Comparison of ENCODE assay signal across 9 mouse cellular contexts in the genomic region with DNA sequence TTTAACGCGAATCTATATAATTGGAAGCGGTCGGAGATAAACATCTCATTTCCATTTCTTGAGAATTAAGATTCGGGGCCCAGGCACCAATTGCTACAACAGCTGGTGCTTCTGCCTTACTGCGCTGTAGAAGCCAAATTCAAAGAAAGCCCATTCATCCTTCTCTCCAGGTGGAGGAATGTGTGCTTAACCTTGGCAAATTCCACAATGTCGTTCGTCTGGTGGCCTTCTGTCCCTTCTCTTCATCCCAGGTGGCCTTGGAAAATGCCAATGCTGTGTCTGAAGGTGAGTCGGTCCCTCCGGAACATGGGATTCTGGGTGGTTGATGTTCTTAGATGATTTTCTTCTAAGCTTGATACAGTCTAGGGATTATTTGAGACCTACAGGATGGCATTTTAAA. TPM values are rescaled to one million over a fixed set of nuclear protein-coding genes. Genes with fewer than 3 reads are reported as not detected.
DNase-seq lines count a peak whose midpoint lies in the region; ATAC-seq and TF ChIP-seq lines count a peak whose summit lies in the region.
"Had no signal": no experiment of that assay in that cellular context is flagged by ENCODE, and none has a peak within 500 bp of the region (broad histone marks: within the 10 kb centered on the region; RNA-seq: fewer than 3 reads in every experiment).

No protein-coding gene starts in this region.

- ATAC-seq in heart, embryonic 13.5 days (ENCODE audit: extremely low read depth, insufficient number of reproducible peaks, low FRiP score, low TSS enrichment) = no peak
- no peak for ATAC-seq in forebrain, embryonic 15.5 days (replicated peaks)
- ATAC-seq in liver, postnatal 0 days = no peak

- H3K4me2 ChIP-seq in heart, embryonic 13.5 days = peak overlapping the region; percentile 95
- peak overlapping the region; percentile 62 for H3K4me2 ChIP-seq in forebrain, embryonic 15.5 days (replicated peaks)
- peak overlapping the region; percentile 95 for H3K4me2 ChIP-seq in liver, postnatal 0 days (ENCODE audit: low read depth, low read length)

- H3K27ac ChIP-seq in heart, embryonic 13.5 days (replicated peaks) = peak overlapping the region; percentile 87
- peak overlapping the region; percentile 73; the same call in 1 of the 2 replicates for H3K27ac ChIP-seq in ES-E14 (ENCODE audit: insufficient read depth, low read depth, low read length, poor library complexity, severe bottlenecking)
- H3K27ac ChIP-seq in forebrain, embryonic 15.5 days (replicated peaks) = peak overlapping the region; percentile 96
- H3K27ac ChIP-seq in liver, postnatal 0 days (ENCODE audit: low read depth) = peak overlapping the region; percentile 81; the same call in 1 of the 2 replicates

- peaks cover 34% of the 10 kb centered on the region for H3K4me1 ChIP-seq in heart, embryonic 13.5 days
- no peaks in the 10 kb centered on the region for H3K4me1 ChIP-seq in ES-E14 (ENCODE audit: control insufficient read depth in 2 of 2, insufficient read depth in 2 of 2, low read length in 2 of 2, poor library complexity in 1 of 2)
- peaks cover 31% of the 10 kb centered on the region for H3K4me1 ChIP-seq in forebrain, embryonic 15.5 days
- H3K4me1 ChIP-seq in liver, postnatal 0 days (ENCODE audit: insufficient read depth) = peaks cover 26% of the 10 kb centered on the region

- in situ Hi-C loops in ES-E14 (cut with MboI; ENCODE audit: low sequenced_read_pairs in 2 of 2, unreplicated experiment in 2 of 2) = no loop called here

- H3K36me3 ChIP-seq in heart, embryonic 13.5 days = peaks cover 45% of the 10 kb centered on the region
- H3K36me3 ChIP-seq in ES-E14 (ENCODE audit: control insufficient read depth, insufficient read depth, low read length, poor library complexity, severe bottlenecking) = peaks cover 48% of the 10 kb centered on the region
- peaks cover 42% of the 10 kb centered on the region for H3K36me3 ChIP-seq in forebrain, embryonic 15.5 days
- H3K36me3 ChIP-seq in liver, postnatal 0 days (replicated peaks; ENCODE audit: insufficient read depth, low read length) = peaks cover 39% of the 10 kb centered on the region

- no peaks in the 10 kb centered on the region for H3K9me3 ChIP-seq in heart, embryonic 13.5 days
- no peaks in the 10 kb centered on the region for H3K9me3 ChIP-seq in ES-E14 (ENCODE audit: control insufficient read depth, insufficient read depth, low read depth, low read length)
- no peaks in the 10 kb centered on the region for H3K9me3 ChIP-seq in forebrain, embryonic 15.5 days
- no peaks in the 10 kb centered on the region for H3K9me3 ChIP-seq in liver, postnatal 0 days (ENCODE audit: low read length)

- 1% methylated on average over 10 of the region's 10 CpGs for WGBS in heart, embryonic 13.5 days
- under 1% methylated on average over 10 of the region's 10 CpGs for WGBS in forebrain, embryonic 15.5 days
- WGBS in liver, postnatal 0 days (ENCODE audit: insufficient replicate concordance) = under 1% methylated on average over 10 of the region's 10 CpGs

- no peak for DNase-seq in heart, postnatal 36 days
- no peak for DNase-seq in ES-E14 (ENCODE audit: low read depth, low spot score)
- DNase-seq in liver, postnatal 0 days = no peak
- no peak for DNase-seq in right cerebral cortex, postnatal 25 days
- no peak for DNase-seq in retina, embryonic 14.5 days (ENCODE audit: low spot score)
- DNase-seq in left cerebral cortex, postnatal 14 days (ENCODE audit: low spot score in 2 of 2) = no peak

- TF ChIP-seq EP300 in liver, postnatal 0 days (IDR thresholded peaks at IDR 0.05; ENCODE audit: low read depth) = no peak

- no peaks in the 10 kb centered on the region for H3K27me3 ChIP-seq in heart, embryonic 13.5 days (replicated peaks)
- no peaks in the 10 kb centered on the region for H3K27me3 ChIP-seq in forebrain, embryonic 15.5 days
- H3K27me3 ChIP-seq in liver, postnatal 0 days (ENCODE audit: insufficient read depth, low read length) = no peaks in the 10 kb centered on the region
- H3K27me3 ChIP-seq: Patski had no signal

- peak overlapping the region; percentile 79 for H3K4me3 ChIP-seq in heart, embryonic 13.5 days
- H3K4me3 ChIP-seq in ES-E14 (ENCODE audit: insufficient read depth in 1 of 2, low read depth in 1 of 2, low read length in 2 of 2, poor library complexity in 1 of 2, severe bottlenecking in 1 of 2) = peak overlapping the region; percentile 76 to 89
- H3K4me3 ChIP-seq in forebrain, embryonic 15.5 days = peak overlapping the region; percentile 94
- H3K4me3 ChIP-seq in liver, postnatal 0 days (ENCODE audit: low read depth, low read length) = peak overlapping the region; percentile 91

- TF ChIP-seq CTCF in liver, postnatal 0 days (IDR thresholded peaks at IDR 0.05; ENCODE audit: low read depth) = no peak

- H3K9ac ChIP-seq in heart, embryonic 13.5 days = peak overlapping the region; percentile 94
- H3K9ac ChIP-seq in ES-E14 (ENCODE audit: insufficient read depth, low read depth, low read length, poor library complexity, severe bottlenecking) = peak overlapping the region; percentile 93
- peak overlapping the region; percentile 94 for H3K9ac ChIP-seq in forebrain, embryonic 15.5 days (replicated peaks)
- H3K9ac ChIP-seq in liver, postnatal 0 days (replicated peaks) = peak overlapping the region; percentile 88

- intact Hi-C loops in heart, postnatal 36 days (cut with DNase I) = loop anchor here (1.0 to 10.0 kb wide), 2 partner anchors 97 to 990 kb away; a partner anchor contains a TSS
- intact Hi-C loops in left cerebral cortex, postnatal 14 days (cut with DNase I) = loop anchor here (2.0 kb wide), 1 partner anchor 96 kb away; a partner anchor contains a TSS

TF ChIP-seq in ES-E14, 5 proteins besides CTCF, POLR2A, EP300 and RAD21:
- TF ChIP-seq CHD2 (IDR thresholded peaks at IDR 0.05; ENCODE audit: low read depth, low read length) = no peak
- no peak for TF ChIP-seq ZC3H11A (IDR thresholded peaks at IDR 0.05; ENCODE audit: borderline replicate concordance, low read depth, low read length)
- no peak for TF ChIP-seq MAFK (IDR thresholded peaks at IDR 0.05; ENCODE audit: insufficient read depth, low read depth, low read length)
- TF ChIP-seq ZNF384 (IDR thresholded peaks at IDR 0.05; ENCODE audit: low read depth, low read length) = no peak
- TF ChIP-seq HCFC1 (IDR thresholded peaks at IDR 0.05; ENCODE audit: borderline replicate concordance, insufficient read depth, low read length) = no peak

RNA-seq across cellular contexts. Expression of a gene that starts 0.6 kb away (rescaled TPM):
- 143 and 152 TPM in 2 replicates for polyA plus RNA-seq in heart, embryonic 13.5 days (2015; fragmentation: Nextera tagmentation; extraction: Ambion mirVana)
- 10 to 100 TPM; 31.6 to 36.7 TPM for total RNA-seq in heart, postnatal 36 days (2021)
- total RNA-seq in ES-E14 (2012; rRNA removed) = 1,148 and 1,555 TPM in 2 replicates
- polyA plus RNA-seq in forebrain, embryonic 15.5 days (2015; fragmentation: Nextera tagmentation; extraction: Ambion mirVana) = 239 and 271 TPM in 2 replicates
- polyA plus RNA-seq in liver, postnatal 0 days (2015; fragmentation: Nextera tagmentation; extraction: Ambion mirVana) = 79.4 and 91.2 TPM in 2 replicates
- 100 to 1,000 TPM; 125 to 144 TPM for total RNA-seq in left cerebral cortex, postnatal 14 days (2021)

RNA-seq across cellular contexts. Expression of a gene that starts 9.5 kb away (rescaled TPM):
- polyA plus RNA-seq in heart, embryonic 13.5 days (2015; fragmentation: Nextera tagmentation; extraction: Ambion mirVana) = 237 and 266 TPM in 2 replicates
- total RNA-seq in heart, postnatal 36 days (2021) = 100 to 1,000 TPM; 794 to 801 TPM
- total RNA-seq in ES-E14 (2012; rRNA removed) = 100 and 129 TPM in 2 replicates
- 165 TPM in 2 replicates for polyA plus RNA-seq in forebrain, embryonic 15.5 days (2015; fragmentation: Nextera tagmentation; extraction: Ambion mirVana)
- polyA plus RNA-seq in liver, postnatal 0 days (2015; fragmentation: Nextera tagmentation; extraction: Ambion mirVana) = 114 and 116 TPM in 2 replicates
- total RNA-seq in left cerebral cortex, postnatal 14 days (2021) = 100 to 1,000 TPM; 260 to 269 TPM

RNA-seq across cellular contexts. Expression of a gene that starts 20.1 kb away (rescaled TPM):
- 0.39 and 0.64 TPM in 2 replicates for polyA plus RNA-seq in heart, embryonic 13.5 days (2015; fragmentation: Nextera tagmentation; extraction: Ambion mirVana)
- total RNA-seq in heart, postnatal 36 days (2021) = under 1 TPM; 0.47 to 0.60 TPM
- 0.58 and 0.62 TPM in 2 replicates for total RNA-seq in ES-E14 (2012; rRNA removed)
- 3.8 and 4.0 TPM in 2 replicates for polyA plus RNA-seq in forebrain, embryonic 15.5 days (2015; fragmentation: Nextera tagmentation; extraction: Ambion mirVana)
- polyA plus RNA-seq in liver, postnatal 0 days (2015; fragmentation: Nextera tagmentation; extraction: Ambion mirVana) = 0.08 and 0.11 TPM in 2 replicates
- total RNA-seq in left cerebral cortex, postnatal 14 days (2021) = 10 to 100 TPM in 1 of 2 experiments, 1 to 10 TPM in 1; 9.1 to 11.7 TPM
